Mouse (Mus musculus) lung, postnatal 0 days (tissue): ENCODE results near the gene Slco1c1.

Experiments used
- CTCF ChIP-seq: IDR thresholded peaks from 2 replicates; pipeline ENCODE4 v1.5.1; 2016; ENCODE audit warnings: antibody characterized with exemption, mild to moderate bottlenecking
- EP300 ChIP-seq: IDR thresholded peaks from 2 replicates; pipeline ENCODE4 v1.6.1; 2016; ENCODE audit warnings: antibody characterized with exemption, mild to moderate bottlenecking, control low read depth

- TF ChIP-seq CTCF (no peak), EP300 (no peak)
Observed at GRCm38 (mm10) chr6:141596081-141596480, 71.9 kb downstream of the Slco1c1 start.
